Mouse (Mus musculus): Measurements from ENCODE around the gene Asrgl1. TPM values are rescaled to one million over a fixed set of nuclear protein-coding genes. Genes with fewer than 3 reads are reported as not detected.

The Asrgl1 gene
- total and polyA plus RNA-seq, 3 experiments, result 8.8 to 31.1 (median 28.2) TPM

DNA sequence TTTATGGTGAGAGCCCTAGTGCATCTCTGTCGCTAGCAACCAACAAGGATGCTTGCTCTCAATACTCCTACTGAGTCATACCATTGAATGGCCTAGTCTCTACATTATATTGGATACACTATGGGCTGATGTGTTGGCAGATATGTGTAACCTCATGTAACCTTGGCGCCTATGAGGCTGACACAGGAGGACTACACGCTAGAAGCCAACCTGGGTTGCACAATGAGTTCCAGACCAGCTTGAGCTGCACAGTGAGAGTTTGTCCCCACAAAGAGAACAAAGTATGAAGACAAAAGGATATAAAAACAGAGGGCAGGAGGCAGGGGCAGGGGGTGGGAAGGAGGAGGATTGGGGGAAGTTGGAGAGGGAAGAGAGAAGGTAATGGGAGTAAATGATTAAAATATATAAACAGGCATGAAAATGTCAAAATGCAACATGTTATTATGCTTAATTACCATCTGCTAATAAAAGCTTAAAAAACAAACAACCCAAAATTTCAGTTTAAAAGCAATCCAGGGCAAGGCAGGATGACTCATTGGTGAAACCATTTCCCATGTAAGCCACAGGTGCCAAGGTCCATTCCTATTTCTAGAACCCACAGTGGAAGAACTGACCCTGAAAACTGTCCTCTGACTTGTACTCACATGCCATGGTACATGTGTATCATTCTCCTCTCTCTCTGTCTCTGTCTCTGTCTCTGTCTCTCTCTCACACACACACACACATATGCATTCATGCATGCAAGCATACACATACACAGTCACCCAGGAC, 15.6 kb downstream of the Asrgl1 start:
- Histone ChIP-seq H3K27ac (no peak overlapping the region), H3K9ac (ENCODE audit: low read depth, low read length) (no peak overlapping the region), H3K4me1 (ENCODE audit: control insufficient read depth, insufficient read depth, low read length) (no peaks in the 10 kb centered on the region), H3K27me3 (ENCODE audit: control insufficient read depth, insufficient read depth, low read length) (no peaks in the 10 kb centered on the region), H3K36me3 (ENCODE audit: control insufficient read depth, insufficient read depth, low read length) (no peaks in the 10 kb centered on the region; the same call in 1 of the 2 replicates), H3K4me3 (no peak overlapping the region), H3K79me2 (replicated peaks; ENCODE audit: control insufficient read depth, insufficient read depth, low read length) (no peaks in the 10 kb centered on the region)
- no peak for DNase-seq
- intact Hi-C loops (cut with DNase I), result no loop called here
- 90% methylated on average over 3 of the region's 3 CpGs for WGBS
- TF ChIP-seq CTCF (IDR thresholded peaks at IDR 0.05) (no peak), EP300 (IDR thresholded peaks at IDR 0.05; ENCODE audit: insufficient read depth, low read depth, low read length) (no peak), POLR2A (IDR thresholded peaks at IDR 0.05; ENCODE audit: insufficient read depth, low read depth, low read length) (no peak)

GRCm38 (mm10) chr19:9117275-9117674, 18.2 kb downstream of the Asrgl1 start:
- WGBS, result 61% methylated on average over 5 of the region's 5 CpGs
- no peaks in the 10 kb centered on the region; the same call in 1 of the 2 replicates for H3K36me3 ChIP-seq (ENCODE audit: control insufficient read depth, insufficient read depth, low read length)
- intact Hi-C loops (cut with DNase I), result no loop called here
- H3K79me2 ChIP-seq (replicated peaks; ENCODE audit: control insufficient read depth, insufficient read depth, low read length), result no peaks in the 10 kb centered on the region
- peak; percentile 23; the same call in 1 of the 2 replicates for TF ChIP-seq CTCF (IDR thresholded peaks at IDR 0.05)
- no peak for TF ChIP-seq EP300 (IDR thresholded peaks at IDR 0.05; ENCODE audit: insufficient read depth, low read depth, low read length)
- no peak for TF ChIP-seq POLR2A (IDR thresholded peaks at IDR 0.05; ENCODE audit: insufficient read depth, low read depth, low read length)
- no peaks in the 10 kb centered on the region for H3K27me3 ChIP-seq (ENCODE audit: control insufficient read depth, insufficient read depth, low read length)
- DNase-seq, result peak in 1 of 2 experiments; percentile 30
- H3K4me3 ChIP-seq, result no peak overlapping the region
- H3K27ac ChIP-seq, result peak overlapping the region; percentile 64
- H3K4me1 ChIP-seq (ENCODE audit: control insufficient read depth, insufficient read depth, low read length), result no peaks in the 10 kb centered on the region
- H3K9ac ChIP-seq (ENCODE audit: low read depth, low read length), result no peak overlapping the region

DNA sequence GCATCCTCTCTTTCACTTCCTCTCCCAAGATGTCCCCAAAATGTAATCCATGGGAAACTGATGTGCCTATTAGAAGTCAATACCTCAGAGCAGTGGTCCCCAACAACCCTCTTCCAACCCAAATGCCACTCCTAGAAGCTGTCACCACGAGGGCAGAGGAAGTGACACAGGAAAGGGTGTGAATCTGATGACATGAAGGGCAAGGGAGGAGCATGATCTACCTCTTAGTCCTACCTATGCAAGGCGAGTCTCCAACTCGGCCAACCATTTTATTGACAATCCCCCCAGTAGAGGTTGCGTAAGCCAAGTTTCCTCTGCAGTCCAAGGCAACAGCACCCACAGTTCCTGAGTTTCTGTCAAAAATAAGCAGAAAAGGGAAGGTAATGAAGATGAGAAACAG, 19.2 kb downstream of the Asrgl1 start:
- Histone ChIP-seq H3K27ac (no peak overlapping the region), H3K27me3 (ENCODE audit: control insufficient read depth, insufficient read depth, low read length) (no peaks in the 10 kb centered on the region), H3K4me1 (ENCODE audit: control insufficient read depth, insufficient read depth, low read length) (no peaks in the 10 kb centered on the region), H3K9ac (ENCODE audit: low read depth, low read length) (no peak overlapping the region), H3K4me3 (no peak overlapping the region), H3K79me2 (replicated peaks; ENCODE audit: control insufficient read depth, insufficient read depth, low read length) (no peaks in the 10 kb centered on the region), H3K36me3 (ENCODE audit: control insufficient read depth, insufficient read depth, low read length) (no peaks in the 10 kb centered on the region; the same call in 1 of the 2 replicates)
- 71% methylated on average over 4 of the region's 4 CpGs for WGBS
- DNase-seq, result no peak
- intact Hi-C loops (cut with DNase I), result no loop called here
- TF ChIP-seq EP300 (IDR thresholded peaks at IDR 0.05; ENCODE audit: insufficient read depth, low read depth, low read length), result no peak
- no peak for TF ChIP-seq CTCF (IDR thresholded peaks at IDR 0.05)
- no peak for TF ChIP-seq POLR2A (IDR thresholded peaks at IDR 0.05; ENCODE audit: insufficient read depth, low read depth, low read length)

- no peaks in the 10 kb centered on the region for H3K79me2 ChIP-seq (replicated peaks; ENCODE audit: control insufficient read depth, insufficient read depth, low read length)
- H3K9ac ChIP-seq (ENCODE audit: low read depth, low read length), result no peak overlapping the region
- no peaks in the 10 kb centered on the region for H3K27me3 ChIP-seq (ENCODE audit: control insufficient read depth, insufficient read depth, low read length)
- no peaks in the 10 kb centered on the region for H3K4me1 ChIP-seq (ENCODE audit: control insufficient read depth, insufficient read depth, low read length)
- intact Hi-C loops (cut with DNase I), result no loop called here
- no peak overlapping the region for H3K27ac ChIP-seq
- no peak for DNase-seq
- TF ChIP-seq EP300 (IDR thresholded peaks at IDR 0.05; ENCODE audit: insufficient read depth, low read depth, low read length), result no peak
- TF ChIP-seq POLR2A (IDR thresholded peaks at IDR 0.05; ENCODE audit: insufficient read depth, low read depth, low read length), result no peak
- no peak for TF ChIP-seq CTCF (IDR thresholded peaks at IDR 0.05)
- no peaks in the 10 kb centered on the region for H3K36me3 ChIP-seq (ENCODE audit: control insufficient read depth, insufficient read depth, low read length)
- H3K4me3 ChIP-seq, result no peak overlapping the region
- WGBS, result 49% methylated on average over 8 of the region's 8 CpGs
These were observed 23.4 kb downstream of the Asrgl1 start for GRCm38 (mm10) chr19:9112043-9112442.

GRCm38 (mm10) chr19:9110182-9110869, 25.1 kb downstream of the Asrgl1 start:
- Histone ChIP-seq H3K36me3 (ENCODE audit: control insufficient read depth, insufficient read depth, low read length) (no peaks in the 10 kb centered on the region), H3K4me3 (no peak overlapping the region), H3K4me1 (ENCODE audit: control insufficient read depth, insufficient read depth, low read length) (peaks cover 8% of the 10 kb centered on the region), H3K9ac (ENCODE audit: low read depth, low read length) (no peak overlapping the region), H3K79me2 (replicated peaks; ENCODE audit: control insufficient read depth, insufficient read depth, low read length) (no peaks in the 10 kb centered on the region), H3K27me3 (ENCODE audit: control insufficient read depth, insufficient read depth, low read length) (no peaks in the 10 kb centered on the region), H3K27ac (no peak overlapping the region)
- TF ChIP-seq CTCF (IDR thresholded peaks at IDR 0.05) (peak; percentile 91), POLR2A (IDR thresholded peaks at IDR 0.05; ENCODE audit: insufficient read depth, low read depth, low read length) (no peak)
- WGBS, result 50% methylated on average over 4 of the region's 4 CpGs
- intact Hi-C loops (cut with DNase I), result loop anchor here (1.0 to 2.0 kb wide), 4 partner anchors 28 to 266 kb away; no protein-coding TSS in a partner anchor
- peak; percentile 35 to 37 for DNase-seq

DNA sequence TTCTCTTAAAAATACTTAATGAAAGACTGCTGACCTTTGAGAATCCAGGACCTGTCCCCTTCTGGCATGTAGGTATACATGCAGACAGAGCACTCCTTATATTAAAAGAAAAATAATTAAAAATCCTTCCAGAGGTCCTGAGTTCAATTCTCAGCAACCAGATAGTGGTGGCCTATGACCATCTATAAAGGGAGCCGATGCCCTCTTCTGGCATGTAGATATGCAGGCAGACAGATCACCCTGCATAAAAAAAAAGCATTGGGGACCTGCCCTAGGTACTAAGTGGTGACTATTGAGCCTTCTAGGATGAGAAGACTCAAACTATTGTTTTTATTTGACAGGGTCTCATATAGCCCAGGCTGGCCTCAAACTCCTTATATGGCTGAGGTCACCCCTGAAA, 26.9 kb downstream of the Asrgl1 start:
- no peak overlapping the region for H3K4me3 ChIP-seq
- no peak for DNase-seq
- 73% methylated on average over 1 of the region's 1 CpGs for WGBS
- no peak overlapping the region for H3K9ac ChIP-seq (ENCODE audit: low read depth, low read length)
- no peaks in the 10 kb centered on the region for H3K27me3 ChIP-seq (ENCODE audit: control insufficient read depth, insufficient read depth, low read length)
- H3K36me3 ChIP-seq (ENCODE audit: control insufficient read depth, insufficient read depth, low read length), result no peaks in the 10 kb centered on the region
- TF ChIP-seq EP300 (IDR thresholded peaks at IDR 0.05; ENCODE audit: insufficient read depth, low read depth, low read length) (no peak), CTCF (IDR thresholded peaks at IDR 0.05) (peak; percentile 33)
- H3K27ac ChIP-seq, result no peak overlapping the region
- H3K79me2 ChIP-seq (replicated peaks; ENCODE audit: control insufficient read depth, insufficient read depth, low read length), result no peaks in the 10 kb centered on the region
- intact Hi-C loops (cut with DNase I), result loop anchor here (10.0 kb wide), 1 partner anchor 394 kb away; no protein-coding TSS in a partner anchor
- H3K4me1 ChIP-seq (ENCODE audit: control insufficient read depth, insufficient read depth, low read length), result peaks cover 8% of the 10 kb centered on the region

All from heart, adult 2 months (tissue).